Comparison of ENCODE assay signal across 12 mouse cellular contexts in the genomic region with DNA sequence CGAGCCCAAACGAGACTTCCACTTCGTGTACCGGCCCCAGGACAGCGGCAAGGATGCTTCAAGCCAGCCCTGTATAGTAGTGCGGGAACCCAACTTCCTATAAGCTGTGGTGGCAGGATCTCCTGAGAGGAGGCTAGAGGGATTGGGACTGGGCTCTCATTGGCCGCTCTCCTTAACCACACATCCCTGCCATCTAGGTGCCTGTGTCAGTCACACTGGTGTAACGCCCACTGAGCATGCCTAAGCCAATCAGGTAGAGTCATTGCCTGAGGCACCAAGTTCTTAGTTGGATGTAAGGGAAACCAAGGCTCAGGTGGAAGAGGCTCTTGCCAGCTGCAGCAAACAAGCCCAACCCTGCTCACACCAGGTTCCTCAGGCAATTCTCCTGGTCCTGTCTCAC. TPM values are rescaled to one million over a fixed set of nuclear protein-coding genes. Genes with fewer than 3 reads are reported as not detected.
DNase-seq lines count a peak whose midpoint lies in the region; ATAC-seq lines count a peak whose summit lies in the region.
"Had no signal": no experiment of that assay in that cellular context is flagged by ENCODE, and none has a peak within 500 bp of the region (broad histone marks: within the 10 kb centered on the region; RNA-seq: fewer than 3 reads in every experiment).

No protein-coding gene starts in this region.

- ATAC-seq in hindbrain, embryonic 12.5 days (ENCODE audit: low FRiP score) = no peak
- ATAC-seq in hindbrain, embryonic 14.5 days (ENCODE audit: low FRiP score) = no peak
- ATAC-seq in midbrain, embryonic 14.5 days (ENCODE audit: low FRiP score, low TSS enrichment) = 0 out of 2 replicates have a peak, but pooled peaks have one; percentile 35
- no peak for ATAC-seq in midbrain, embryonic 11.5 days (ENCODE audit: low FRiP score)
- 0 out of 2 replicates have a peak, but pooled peaks have one; percentile 38 for ATAC-seq in midbrain, embryonic 15.5 days (replicated peaks)

- H3K4me1 ChIP-seq in hindbrain, embryonic 12.5 days = no peaks in the 10 kb centered on the region
- no peaks in the 10 kb centered on the region for H3K4me1 ChIP-seq in hindbrain, embryonic 14.5 days (replicated peaks; ENCODE audit: control insufficient read depth, insufficient read depth, low read length)
- H3K4me1 ChIP-seq in midbrain, embryonic 14.5 days (ENCODE audit: control insufficient read depth, insufficient read depth, low read length) = no peaks in the 10 kb centered on the region
- no peaks in the 10 kb centered on the region for H3K4me1 ChIP-seq in midbrain, embryonic 11.5 days (ENCODE audit: control insufficient read depth, insufficient read depth, low read length)
- H3K4me1 ChIP-seq in midbrain, embryonic 15.5 days = no peaks in the 10 kb centered on the region

- 37% methylated on average over 8 of the region's 8 CpGs for WGBS in hindbrain, embryonic 12.5 days
- WGBS in hindbrain, embryonic 14.5 days = 39% methylated on average over 8 of the region's 8 CpGs
- WGBS in midbrain, embryonic 14.5 days = 27% methylated on average over 8 of the region's 8 CpGs
- WGBS in midbrain, embryonic 11.5 days = 28% methylated on average over 8 of the region's 8 CpGs
- WGBS in midbrain, embryonic 15.5 days = 31% methylated on average over 8 of the region's 8 CpGs

- no peak for DNase-seq in hindbrain, embryonic 14.5 days (ENCODE audit: low spot score)
- no peak for DNase-seq in midbrain, embryonic 14.5 days
- no peak for DNase-seq in midbrain, embryonic 11.5 days (ENCODE audit: low spot score, missing footprints)
- DNase-seq in ZHBTc4 (ENCODE audit: low read depth, low spot score) = peak; percentile 84
- DNase-seq in right cerebral cortex, adult 2 months (ENCODE audit: low spot score in 2 of 2) = no peak
- DNase-seq: cerebellum, postnatal 36 days; layer of hippocampus, postnatal 36 days; lung, adult 18-20 months; spleen, adult 18-20 months; thymus, postnatal 25 days had no signal

- no peak overlapping the region for H3K27ac ChIP-seq in hindbrain, embryonic 12.5 days
- H3K27ac ChIP-seq in hindbrain, embryonic 14.5 days = no peak overlapping the region
- H3K27ac ChIP-seq in midbrain, embryonic 14.5 days (replicated peaks; ENCODE audit: low read depth, low read length) = no peak overlapping the region
- no peak overlapping the region for H3K27ac ChIP-seq in midbrain, embryonic 11.5 days (ENCODE audit: low read depth, low read length)
- no peak overlapping the region for H3K27ac ChIP-seq in midbrain, embryonic 15.5 days

- no peak overlapping the region for H3K9ac ChIP-seq in hindbrain, embryonic 12.5 days
- no peak overlapping the region for H3K9ac ChIP-seq in hindbrain, embryonic 14.5 days
- H3K9ac ChIP-seq in midbrain, embryonic 14.5 days (replicated peaks; ENCODE audit: low read length) = no peak overlapping the region
- no peak overlapping the region for H3K9ac ChIP-seq in midbrain, embryonic 11.5 days (ENCODE audit: low read length)
- no peak overlapping the region for H3K9ac ChIP-seq in midbrain, embryonic 15.5 days

- H3K4me3 ChIP-seq in hindbrain, embryonic 12.5 days = no peak overlapping the region
- H3K4me3 ChIP-seq in hindbrain, embryonic 14.5 days (replicated peaks; ENCODE audit: low read length) = no peak overlapping the region
- H3K4me3 ChIP-seq in midbrain, embryonic 14.5 days (replicated peaks; ENCODE audit: low read depth, low read length) = no peak overlapping the region
- H3K4me3 ChIP-seq in midbrain, embryonic 11.5 days (ENCODE audit: low read depth, low read length) = no peak overlapping the region
- no peak overlapping the region for H3K4me3 ChIP-seq in midbrain, embryonic 15.5 days

- H3K27me3 ChIP-seq in hindbrain, embryonic 12.5 days = peaks cover 31% of the 10 kb centered on the region
- 0 out of 2 replicates have a peak, but pooled peaks cover 5% of the 10 kb centered on the region for H3K27me3 ChIP-seq in hindbrain, embryonic 14.5 days (ENCODE audit: control insufficient read depth, insufficient read depth, low read length)
- H3K27me3 ChIP-seq in midbrain, embryonic 14.5 days (ENCODE audit: control insufficient read depth, insufficient read depth, low read length) = 0 out of 2 replicates have a peak, but pooled peaks cover under 1% of the 10 kb centered on the region
- H3K27me3 ChIP-seq in midbrain, embryonic 11.5 days (ENCODE audit: control insufficient read depth, insufficient read depth, low read length) = peaks cover 20% of the 10 kb centered on the region; the same call in 1 of the 2 replicates
- no peaks in the 10 kb centered on the region for H3K27me3 ChIP-seq in midbrain, embryonic 15.5 days (replicated peaks)

- H3K36me3 ChIP-seq in hindbrain, embryonic 12.5 days = peaks cover 5% of the 10 kb centered on the region; the same call in 1 of the 2 replicates
- peaks cover 12% of the 10 kb centered on the region for H3K36me3 ChIP-seq in hindbrain, embryonic 14.5 days (replicated peaks; ENCODE audit: control insufficient read depth, insufficient read depth)
- H3K36me3 ChIP-seq in midbrain, embryonic 14.5 days (ENCODE audit: control insufficient read depth, insufficient read depth, low read length) = peaks cover 5% of the 10 kb centered on the region
- peaks cover 2% of the 10 kb centered on the region; the same call in 1 of the 2 replicates for H3K36me3 ChIP-seq in midbrain, embryonic 11.5 days (ENCODE audit: control insufficient read depth, insufficient read depth, low read length)
- peaks cover 6% of the 10 kb centered on the region; the same call in 1 of the 2 replicates for H3K36me3 ChIP-seq in midbrain, embryonic 15.5 days (replicated peaks)

- H3K9me3 ChIP-seq in hindbrain, embryonic 12.5 days (replicated peaks) = no peaks in the 10 kb centered on the region
- no peaks in the 10 kb centered on the region for H3K9me3 ChIP-seq in hindbrain, embryonic 14.5 days (ENCODE audit: control insufficient read depth, low read length)
- no peaks in the 10 kb centered on the region for H3K9me3 ChIP-seq in midbrain, embryonic 14.5 days (ENCODE audit: control insufficient read depth, low read length)
- no peaks in the 10 kb centered on the region for H3K9me3 ChIP-seq in midbrain, embryonic 11.5 days (ENCODE audit: control insufficient read depth, low read length)
- no peaks in the 10 kb centered on the region for H3K9me3 ChIP-seq in midbrain, embryonic 15.5 days

- 0 out of 2 replicates have a peak overlapping the region, but pooled peaks have one; percentile 6 for H3K4me2 ChIP-seq in hindbrain, embryonic 12.5 days (replicated peaks)
- H3K4me2 ChIP-seq in hindbrain, embryonic 14.5 days (replicated peaks) = no peak overlapping the region
- H3K4me2 ChIP-seq in midbrain, embryonic 14.5 days (ENCODE audit: low read length) = no peak overlapping the region
- H3K4me2 ChIP-seq in midbrain, embryonic 11.5 days = no peak overlapping the region
- H3K4me2 ChIP-seq in midbrain, embryonic 15.5 days = peak overlapping the region; percentile 5; the same call in 1 of the 2 replicates

RNA-seq across cellular contexts. Expression of a gene that starts 49.6 kb away (rescaled TPM):
- 73.7 and 76.9 TPM in 2 replicates for polyA plus RNA-seq in hindbrain, embryonic 12.5 days (2016; fragmentation: Nextera tagmentation; extraction: Ambion mirVana)
- 112 and 118 TPM in 2 replicates for polyA plus RNA-seq in hindbrain, embryonic 14.5 days (2014; fragmentation: Nextera tagmentation; extraction: Ambion mirVana)
- polyA plus RNA-seq in midbrain, embryonic 14.5 days (2014; fragmentation: Nextera tagmentation; extraction: Ambion mirVana) = 77.5 and 81.5 TPM in 2 replicates
- polyA plus RNA-seq in midbrain, embryonic 11.5 days (2014; fragmentation: Nextera tagmentation; extraction: Ambion mirVana) = 61.3 and 63.6 TPM in 2 replicates
- 87.7 and 89.9 TPM in 2 replicates for polyA plus RNA-seq in midbrain, embryonic 15.5 days (2015; fragmentation: Nextera tagmentation; extraction: Ambion mirVana)

Comparison
In these comparisons a context has a peak if more than half of its experiments do, and no peak if none do; other contexts are left out.
1. ATAC-seq: peak in midbrain, embryonic 14.5 days (single experiment) and midbrain, embryonic 15.5 days (single experiment); none in hindbrain, embryonic 12.5 days (single experiment), hindbrain, embryonic 14.5 days (single experiment) and midbrain, embryonic 11.5 days (single experiment).
2. H3K4me2 ChIP-seq: peak in hindbrain, embryonic 12.5 days (single experiment) and midbrain, embryonic 15.5 days (single experiment); none in hindbrain, embryonic 14.5 days (single experiment), midbrain, embryonic 14.5 days (single experiment) and midbrain, embryonic 11.5 days (single experiment).